Mouse (Mus musculus) CD4-positive naive resting alpha-beta T cell, adult 76 days (primary cell): ENCODE measurements around the gene Mmp13. TPM values are rescaled to one million over a fixed set of nuclear protein-coding genes. Genes with fewer than 3 reads are reported as not detected.

Source experiments
- total RNA-seq: library from RNA; stranded (reverse); gene quantifications from one replicate; pipeline ENCODE4 v1.2.4, GENCODE M21; 2023

Mmp13 gene
- not detected for total RNA-seq

DNA sequence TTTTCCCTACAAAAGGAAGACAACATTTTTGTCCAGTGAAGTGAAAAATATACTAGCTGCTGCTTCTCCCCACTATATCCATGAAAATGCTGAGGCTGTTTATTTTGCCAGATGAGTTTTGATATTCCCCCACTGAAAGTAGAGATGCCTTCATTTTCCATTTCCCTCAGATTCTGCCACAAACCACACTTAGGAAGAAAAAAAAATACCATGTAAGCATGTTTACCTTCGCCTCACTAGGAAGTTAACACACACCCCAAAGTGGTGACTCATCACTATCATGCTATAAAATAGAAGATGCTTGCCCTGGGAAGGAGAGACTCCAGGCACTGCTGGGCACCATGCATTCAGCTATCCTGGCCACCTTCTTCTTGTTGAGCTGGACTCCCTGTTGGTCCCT lies at the start of gene Mmp13:
Mmp13 (plus strand) TSS at position 301 of the 400 bp plus-strand sequence.

Other genes with a start within 250 kb of the Mmp13 start
- 4.5 TPM for gene Dync2h1, start 88.1 kb upstream of the Mmp13 start, total RNA-seq
- 75.9 TPM for gene Dcun1d5, start 88.0 kb upstream of the Mmp13 start, total RNA-seq
- gene Mmp12, start 71.9 kb downstream of the Mmp13 start, total RNA-seq, result 4.1 TPM
- not detected for gene Mmp1b, start 115.5 kb downstream of the Mmp13 start, total RNA-seq
- gene Mmp3, start 173.3 kb downstream of the Mmp13 start, total RNA-seq, result not detected
- 0.76 TPM for gene Mmp10, start 229.8 kb downstream of the Mmp13 start, total RNA-seq